Mouse (Mus musculus): ENCODE data around the gene Efcab9. TPM values are rescaled to one million over a fixed set of nuclear protein-coding genes. Genes with fewer than 3 reads are reported as not detected.

Gene Efcab9
- polyA plus RNA-seq, 1 experiment from 2014 or later, result 0.35 TPM

- Histone ChIP-seq H3K27me3 (no peaks in the 10 kb centered on the region), H3K9me3 (peaks cover 2% of the 10 kb centered on the region; the same call in 1 of the 2 replicates), H3K4me3 (replicated peaks) (no peak overlapping the region), H3K4me1 (replicated peaks) (peaks cover 17% of the 10 kb centered on the region; the same call in 1 of the 2 replicates), H3K27ac (no peak overlapping the region), H3K4me2 (replicated peaks) (no peak overlapping the region), H3K36me3 (no peaks in the 10 kb centered on the region), H3K9ac (replicated peaks) (no peak overlapping the region)
- no peak for ATAC-seq
- WGBS, result 94% methylated on average over 6 of the region's 6 CpGs
Measured at GRCm38 (mm10) chr11:32566184-32566583, 34.3 kb upstream of the Efcab9 start.

- WGBS, result 65% methylated on average over 8 of the region's 8 CpGs
- Histone ChIP-seq H3K4me2 (replicated peaks) (no peak overlapping the region), H3K9me3 (peaks cover 2% of the 10 kb centered on the region; the same call in 1 of the 2 replicates), H3K4me3 (replicated peaks) (no peak overlapping the region), H3K27ac (no peak overlapping the region), H3K4me1 (replicated peaks) (peaks cover 17% of the 10 kb centered on the region; the same call in 1 of the 2 replicates), H3K36me3 (no peaks in the 10 kb centered on the region), H3K9ac (replicated peaks) (no peak overlapping the region), H3K27me3 (no peaks in the 10 kb centered on the region)
- no peak for ATAC-seq
Measured at GRCm38 (mm10) chr11:32565088-32565487, 33.2 kb upstream of the Efcab9 start.

- Histone ChIP-seq H3K36me3 (no peaks in the 10 kb centered on the region), H3K4me3 (replicated peaks) (no peak overlapping the region), H3K27ac (no peak overlapping the region), H3K9me3 (no peaks in the 10 kb centered on the region; the same call in 1 of the 2 replicates), H3K4me1 (replicated peaks) (peaks cover 17% of the 10 kb centered on the region; the same call in 1 of the 2 replicates), H3K27me3 (no peaks in the 10 kb centered on the region), H3K9ac (replicated peaks) (no peak overlapping the region), H3K4me2 (replicated peaks) (no peak overlapping the region)
- WGBS, result 71% methylated on average over 4 of the region's 4 CpGs
- ATAC-seq, result no peak
Measured at GRCm38 (mm10) chr11:32564629-32565028, 32.7 kb upstream of the Efcab9 start.

- Histone ChIP-seq H3K9me3 (no peaks in the 10 kb centered on the region), H3K4me1 (replicated peaks) (peaks cover 17% of the 10 kb centered on the region; the same call in 1 of the 2 replicates), H3K27me3 (no peaks in the 10 kb centered on the region), H3K4me3 (replicated peaks) (no peak overlapping the region), H3K4me2 (replicated peaks) (no peak overlapping the region), H3K27ac (no peak overlapping the region), H3K9ac (replicated peaks) (no peak overlapping the region), H3K36me3 (no peaks in the 10 kb centered on the region)
- 22% methylated on average over 3 of the region's 3 CpGs for WGBS
- ATAC-seq, result no peak
Measured at GRCm38 (mm10) chr11:32563660-32564059, 31.8 kb upstream of the Efcab9 start.

- WGBS, result 69% methylated on average over 5 of the region's 5 CpGs
- Histone ChIP-seq H3K9ac (replicated peaks) (no peak overlapping the region), H3K27me3 (no peaks in the 10 kb centered on the region), H3K27ac (no peak overlapping the region), H3K9me3 (no peaks in the 10 kb centered on the region), H3K4me2 (replicated peaks) (no peak overlapping the region), H3K36me3 (no peaks in the 10 kb centered on the region), H3K4me1 (replicated peaks) (peaks cover 17% of the 10 kb centered on the region; the same call in 1 of the 2 replicates), H3K4me3 (replicated peaks) (no peak overlapping the region)
- ATAC-seq, result no peak
Measured at GRCm38 (mm10) chr11:32562706-32563105, 30.8 kb upstream of the Efcab9 start.

GRCm38 (mm10) chr11:32561465-32562355 is 29.8 kb upstream of the Efcab9 start:
- peaks cover 8% of the 10 kb centered on the region; the same call in 1 of the 2 replicates for H3K4me1 ChIP-seq (replicated peaks)
- H3K27ac ChIP-seq, result no peak overlapping the region
- no peaks in the 10 kb centered on the region for H3K9me3 ChIP-seq
- no peak for ATAC-seq
- 74% methylated on average over 10 of the region's 10 CpGs for WGBS
- no peaks in the 10 kb centered on the region for H3K36me3 ChIP-seq
- no peak overlapping the region for H3K4me2 ChIP-seq (replicated peaks)
- H3K27me3 ChIP-seq, result no peaks in the 10 kb centered on the region
- H3K9ac ChIP-seq (replicated peaks), result no peak overlapping the region
- H3K4me3 ChIP-seq (replicated peaks), result no peak overlapping the region

- H3K4me3 ChIP-seq (replicated peaks), result no peak overlapping the region
- WGBS, result 78% methylated on average over 12 of the region's 12 CpGs
Measured at GRCm38 (mm10) chr11:32560015-32560770, 28.3 kb upstream of the Efcab9 start.

GRCm38 (mm10) chr11:32558677-32559076 is 26.8 kb upstream of the Efcab9 start:
- peaks cover 7% of the 10 kb centered on the region; the same call in 1 of the 2 replicates for H3K4me1 ChIP-seq (replicated peaks)
- no peaks in the 10 kb centered on the region for H3K36me3 ChIP-seq
- H3K9ac ChIP-seq (replicated peaks), result no peak overlapping the region
- no peak overlapping the region for H3K4me3 ChIP-seq (replicated peaks)
- H3K27me3 ChIP-seq, result no peaks in the 10 kb centered on the region
- 63% methylated on average over 8 of the region's 8 CpGs for WGBS
- ATAC-seq, result no peak
- H3K27ac ChIP-seq, result no peak overlapping the region
- no peaks in the 10 kb centered on the region for H3K9me3 ChIP-seq
- no peak overlapping the region for H3K4me2 ChIP-seq (replicated peaks)

More at GRCm38 (mm10) chr11:32560015-32560770, 28.3 kb upstream of the Efcab9 start:
- Histone ChIP-seq H3K9me3 (no peaks in the 10 kb centered on the region), H3K4me2 (replicated peaks) (no peak overlapping the region), H3K27me3 (no peaks in the 10 kb centered on the region), H3K36me3 (no peaks in the 10 kb centered on the region), H3K9ac (replicated peaks) (no peak overlapping the region), H3K27ac (no peak overlapping the region), H3K4me1 (replicated peaks) (peaks cover 7% of the 10 kb centered on the region; the same call in 1 of the 2 replicates)
- no peak for ATAC-seq

- Histone ChIP-seq H3K9me3 (no peaks in the 10 kb centered on the region), H3K36me3 (no peaks in the 10 kb centered on the region), H3K27ac (no peak overlapping the region), H3K27me3 (no peaks in the 10 kb centered on the region), H3K4me1 (replicated peaks) (peaks cover 10% of the 10 kb centered on the region; the same call in 1 of the 2 replicates), H3K4me2 (replicated peaks) (no peak overlapping the region), H3K4me3 (replicated peaks) (no peak overlapping the region), H3K9ac (replicated peaks) (no peak overlapping the region)
- over 99% methylated on average over 4 of the region's 4 CpGs for WGBS
- no peak for ATAC-seq
Measured at GRCm38 (mm10) chr11:32558026-32558425, 26.1 kb upstream of the Efcab9 start.

GRCm38 (mm10) chr11:32556333-32556990 is 24.6 kb upstream of the Efcab9 start:
- Histone ChIP-seq H3K4me3 (replicated peaks) (no peak overlapping the region), H3K9me3 (no peaks in the 10 kb centered on the region), H3K27ac (no peak overlapping the region), H3K9ac (replicated peaks) (no peak overlapping the region), H3K4me2 (replicated peaks) (no peak overlapping the region), H3K36me3 (no peaks in the 10 kb centered on the region), H3K27me3 (no peaks in the 10 kb centered on the region), H3K4me1 (replicated peaks) (peaks cover 21% of the 10 kb centered on the region)
- no peak for ATAC-seq
- WGBS, result 77% methylated on average over 10 of the region's 10 CpGs

- H3K36me3 ChIP-seq, result no peaks in the 10 kb centered on the region
- H3K9me3 ChIP-seq, result no peaks in the 10 kb centered on the region
- WGBS, result 91% methylated on average over 12 of the region's 12 CpGs
- peaks cover 25% of the 10 kb centered on the region for H3K4me1 ChIP-seq (replicated peaks)
- H3K27ac ChIP-seq, result no peak overlapping the region
- H3K4me3 ChIP-seq (replicated peaks), result no peak overlapping the region
- no peak for ATAC-seq
- no peak overlapping the region for H3K4me2 ChIP-seq (replicated peaks)
- no peak overlapping the region for H3K9ac ChIP-seq (replicated peaks)
- H3K27me3 ChIP-seq, result no peaks in the 10 kb centered on the region
Measured at GRCm38 (mm10) chr11:32555103-32555689, 23.3 kb upstream of the Efcab9 start.
